Mouse (Mus musculus) MEL (cell line): ENCODE data around the gene Smap1.

Experiments used
- CTCF ChIP-seq, 3 experiments: IDR thresholded peaks in 2 of 3; conservative IDR thresholded peaks in 1 of 3; 2 replicates each; pipeline ENCODE4 v1.5.1; 2011 to 2012; ENCODE audit warnings: low read length in 3 of 3, low read depth in 2 of 3, mild to moderate bottlenecking in 2 of 3, improper control_type of control experiment in 1 of 3, inconsistent platforms in 1 of 3, mixed read lengths in 1 of 3, moderate library complexity in 1 of 3; ENCODE audit not compliant: control insufficient read depth in 1 of 3, insufficient read depth in 1 of 3, poor library complexity in 1 of 3, severe bottlenecking in 1 of 3
- EP300 ChIP-seq, 2 experiments: IDR thresholded peaks; 2 replicates each; pipeline ENCODE4 v1.6.1; 2011; ENCODE audit warnings: improper control_type of control experiment in 2 of 2, low read length in 2 of 2, low read depth in 1 of 2, mild to moderate bottlenecking in 1 of 2
- KAT2A ChIP-seq: conservative IDR thresholded peaks from 2 replicates; pipeline ENCODE4 v1.6.1; 2012; ENCODE audit warnings: low read depth, low read length, improper control_type of control experiment, inconsistent platforms
- MAX ChIP-seq: IDR thresholded peaks from 2 replicates; pipeline ENCODE4 v1.6.1; 2011; ENCODE audit warnings: low read length, improper control_type of control experiment
- POLR2A ChIP-seq, 2 experiments: IDR thresholded peaks; 2 replicates each; pipeline ENCODE4 v1.6.1; 2011 to 2012; ENCODE audit warnings: low read length in 2 of 2, mild to moderate bottlenecking in 2 of 2, control low read depth in 1 of 2, improper control_type of control experiment in 1 of 2, low read depth in 1 of 2, moderate library complexity in 1 of 2; ENCODE audit not compliant: control insufficient read depth in 1 of 2, insufficient read depth in 1 of 2, poor library complexity in 1 of 2
- POLR2AphosphoS5 ChIP-seq: IDR thresholded peaks from 2 replicates; pipeline ENCODE4 v1.6.1; 2012; ENCODE audit warnings: low read depth, borderline replicate concordance, mild to moderate bottlenecking, inconsistent platforms, low read length, moderate library complexity, mixed read lengths
- RCOR1 ChIP-seq: IDR thresholded peaks from 2 replicates; pipeline ENCODE4 v1.6.1; 2012; ENCODE audit warnings: low read depth, mild to moderate bottlenecking, inconsistent platforms, low read length, improper control_type of control experiment

- TF ChIP-seq POLR2A (IDR thresholded peaks at IDR 0.05; ENCODE audit: control insufficient read depth in 1 of 2, insufficient read depth in 1 of 2, low read depth in 1 of 2, low read length in 2 of 2, poor library complexity in 1 of 2) (no peak), MAX (no peak), RCOR1 (peak; percentile 41), POLR2AphosphoS5 (no peak), CTCF (IDR thresholded peaks at IDR 0.05 in 2 of 3, conservative IDR thresholded peaks at IDR 0.05 in 1 of 3; ENCODE audit: control insufficient read depth in 1 of 3, insufficient read depth in 1 of 3, low read depth in 2 of 3, low read length in 3 of 3, poor library complexity in 1 of 3, severe bottlenecking in 1 of 3) (no peak), EP300 (IDR thresholded peaks at IDR 0.05; ENCODE audit: low read depth in 1 of 2, low read length in 2 of 2) (peak; percentile 19 to 55; a peak in 3 of 4 replicates), KAT2A (no peak)
Observed at GRCm38 (mm10) chr1:23902736-23903135, 19.4 kb downstream of the Smap1 start.
